Mouse (Mus musculus): ENCODE data around the gene Acvr1. TPM values are rescaled to one million over a fixed set of nuclear protein-coding genes. Genes with fewer than 3 reads are reported as not detected.
A peak's percentile ranks its signal among the peaks of the same experiment; 100 is the strongest.

The Acvr1 gene
- polyA plus RNA-seq, 1 experiment from 2014 or later = 5.1 TPM

- peaks cover 49% of the 10 kb centered on the region for H3K4me1 ChIP-seq (ENCODE audit: control insufficient read depth, insufficient read depth, low read depth, low read length)
- H3K27me3 ChIP-seq (replicated peaks; ENCODE audit: control insufficient read depth, insufficient read depth, low read length) = no peaks in the 10 kb centered on the region
- ATAC-seq = peak; percentile 87
- peak overlapping the region; percentile 54 for H3K4me2 ChIP-seq (ENCODE audit: low read length)
- H3K4me3 ChIP-seq (ENCODE audit: low read length) = no peak overlapping the region
- peak overlapping the region; percentile 6; the same call in 1 of the 2 replicates for H3K9ac ChIP-seq (ENCODE audit: low read depth, low read length)
- no peaks in the 10 kb centered on the region; the same call in 1 of the 2 replicates for H3K36me3 ChIP-seq (ENCODE audit: control insufficient read depth, insufficient read depth, low read length)
- 13% methylated on average over 10 of the region's 10 CpGs for WGBS
- H3K9me3 ChIP-seq (ENCODE audit: control insufficient read depth, low read length) = no peaks in the 10 kb centered on the region
- H3K27ac ChIP-seq (ENCODE audit: low read depth, low read length) = peak overlapping the region; percentile 63
Measured at GRCm38 (mm10) chr2:58532260-58532850, 34.6 kb downstream of the Acvr1 start.

DNA sequence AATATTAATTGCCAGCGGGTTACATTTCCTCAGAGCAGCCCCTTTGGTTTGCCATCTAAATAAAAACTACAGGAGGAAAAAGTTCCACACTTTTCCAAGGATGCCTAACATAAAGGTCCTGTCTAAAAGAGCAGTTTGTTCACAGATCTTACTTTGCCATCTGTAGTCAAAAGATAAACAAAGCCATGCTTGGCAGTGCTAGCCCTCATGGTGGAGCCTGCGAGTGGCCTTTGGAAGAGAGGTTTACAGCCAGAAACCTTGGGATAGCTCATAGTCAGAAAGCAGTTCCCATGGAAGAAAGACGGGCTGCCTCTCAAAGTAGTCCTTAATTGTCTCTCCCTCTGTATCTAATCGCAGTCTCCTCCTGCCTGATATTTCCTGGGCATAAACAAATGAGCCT lies 36.4 kb downstream of the Acvr1 start:
- Histone ChIP-seq H3K4me2 (ENCODE audit: low read length) (no peak overlapping the region), H3K27me3 (replicated peaks; ENCODE audit: control insufficient read depth, insufficient read depth, low read length) (no peaks in the 10 kb centered on the region), H3K4me1 (ENCODE audit: control insufficient read depth, insufficient read depth, low read depth, low read length) (peaks cover 49% of the 10 kb centered on the region), H3K9me3 (ENCODE audit: control insufficient read depth, low read length) (no peaks in the 10 kb centered on the region), H3K27ac (ENCODE audit: low read depth, low read length) (no peak overlapping the region), H3K9ac (ENCODE audit: low read depth, low read length) (no peak overlapping the region), H3K4me3 (ENCODE audit: low read length) (no peak overlapping the region), H3K36me3 (ENCODE audit: control insufficient read depth, insufficient read depth, low read length) (no peaks in the 10 kb centered on the region)
- whole genome bisulfite sequencing = 61% methylated on average over 4 of the region's 4 CpGs
- ATAC-seq = no peak

DNA sequence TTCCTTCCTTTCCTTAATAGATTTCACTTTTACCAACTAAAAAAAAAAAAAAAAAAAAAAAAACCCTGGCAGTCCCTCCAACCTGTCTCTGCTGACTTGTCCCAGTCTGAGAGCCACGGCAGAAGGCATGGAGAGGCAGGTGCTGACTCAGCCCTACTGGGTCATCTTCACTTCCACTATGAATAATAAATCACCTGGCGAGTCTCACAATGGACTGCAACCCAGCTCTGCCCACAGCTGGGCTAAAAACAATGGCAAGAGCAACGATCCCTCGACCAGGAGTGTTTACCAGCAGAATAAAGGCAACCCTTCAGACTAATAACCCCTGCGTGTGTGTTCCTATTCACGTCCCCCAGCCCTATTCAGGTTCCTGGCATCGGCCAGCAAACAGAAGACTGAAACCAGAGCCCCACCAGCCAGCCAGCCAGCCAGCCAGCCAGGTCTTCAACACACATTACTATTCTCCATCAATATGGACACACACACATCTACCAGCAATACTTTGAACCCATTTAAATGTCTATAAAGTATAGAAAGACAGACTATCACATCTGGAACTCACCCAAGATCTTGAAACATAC lies 37.0 kb downstream of the Acvr1 start:
- WGBS = 17% methylated on average over 7 of the region's 7 CpGs
- Histone ChIP-seq H3K4me2 (ENCODE audit: low read length) (no peak overlapping the region), H3K36me3 (ENCODE audit: control insufficient read depth, insufficient read depth, low read length) (no peaks in the 10 kb centered on the region), H3K4me1 (ENCODE audit: control insufficient read depth, insufficient read depth, low read depth, low read length) (peaks cover 49% of the 10 kb centered on the region), H3K27ac (ENCODE audit: low read depth, low read length) (no peak overlapping the region), H3K9me3 (ENCODE audit: control insufficient read depth, low read length) (no peaks in the 10 kb centered on the region), H3K27me3 (replicated peaks; ENCODE audit: control insufficient read depth, insufficient read depth, low read length) (no peaks in the 10 kb centered on the region), H3K4me3 (ENCODE audit: low read length) (no peak overlapping the region), H3K9ac (ENCODE audit: low read depth, low read length) (no peak overlapping the region)
- no peak for ATAC-seq

- Histone ChIP-seq H3K9me3 (ENCODE audit: control insufficient read depth, low read length) (no peaks in the 10 kb centered on the region), H3K4me1 (ENCODE audit: control insufficient read depth, insufficient read depth, low read depth, low read length) (peaks cover 45% of the 10 kb centered on the region), H3K4me2 (ENCODE audit: low read length) (no peak overlapping the region), H3K9ac (ENCODE audit: low read depth, low read length) (no peak overlapping the region), H3K4me3 (ENCODE audit: low read length) (no peak overlapping the region), H3K36me3 (ENCODE audit: control insufficient read depth, insufficient read depth, low read length) (no peaks in the 10 kb centered on the region), H3K27ac (ENCODE audit: low read depth, low read length) (peak overlapping the region; percentile 4; the same call in 1 of the 2 replicates), H3K27me3 (replicated peaks; ENCODE audit: control insufficient read depth, insufficient read depth, low read length) (no peaks in the 10 kb centered on the region)
- ATAC-seq = peak; percentile 7; the same call in 1 of the 2 replicates
- 62% methylated on average over 5 of the region's 5 CpGs for WGBS
Measured at GRCm38 (mm10) chr2:58529384-58529783, 37.6 kb downstream of the Acvr1 start.

DNA sequence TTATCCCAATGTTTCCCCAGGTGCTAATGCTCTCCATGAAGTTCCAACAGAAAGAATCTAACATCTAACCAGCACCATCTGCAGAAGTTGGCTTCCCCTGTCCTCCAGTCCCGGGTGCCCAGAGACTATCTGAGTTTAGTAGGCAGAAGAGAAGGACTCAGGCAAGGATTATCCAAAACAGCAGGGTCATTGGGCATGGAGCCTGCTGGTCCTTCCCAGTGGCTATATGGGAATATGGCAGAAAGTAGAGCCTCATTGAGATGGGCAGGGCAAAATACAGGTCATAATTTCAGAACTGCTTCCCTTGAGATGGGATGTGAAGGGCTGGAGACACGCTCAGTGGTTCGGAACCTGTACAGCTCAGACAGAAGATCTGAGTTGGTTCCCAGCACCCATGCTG lies 39.2 kb downstream of the Acvr1 start:
- no peaks in the 10 kb centered on the region for H3K27me3 ChIP-seq (replicated peaks; ENCODE audit: control insufficient read depth, insufficient read depth, low read length)
- no peaks in the 10 kb centered on the region for H3K36me3 ChIP-seq (ENCODE audit: control insufficient read depth, insufficient read depth, low read length)
- H3K4me2 ChIP-seq (ENCODE audit: low read length) = no peak overlapping the region
- no peak overlapping the region for H3K27ac ChIP-seq (ENCODE audit: low read depth, low read length)
- peaks cover 31% of the 10 kb centered on the region for H3K4me1 ChIP-seq (ENCODE audit: control insufficient read depth, insufficient read depth, low read depth, low read length)
- H3K4me3 ChIP-seq (ENCODE audit: low read length) = no peak overlapping the region
- ATAC-seq = no peak
- WGBS = 63% methylated on average over 3 of the region's 3 CpGs
- no peaks in the 10 kb centered on the region for H3K9me3 ChIP-seq (ENCODE audit: control insufficient read depth, low read length)
- H3K9ac ChIP-seq (ENCODE audit: low read depth, low read length) = no peak overlapping the region

GRCm38 (mm10) chr2:58524356-58524755 lies 42.6 kb downstream of the Acvr1 start:
- Histone ChIP-seq H3K4me1 (ENCODE audit: control insufficient read depth, insufficient read depth, low read depth, low read length) (peaks cover 2% of the 10 kb centered on the region), H3K4me3 (ENCODE audit: low read length) (no peak overlapping the region), H3K27me3 (replicated peaks; ENCODE audit: control insufficient read depth, insufficient read depth, low read length) (no peaks in the 10 kb centered on the region), H3K36me3 (ENCODE audit: control insufficient read depth, insufficient read depth, low read length) (no peaks in the 10 kb centered on the region), H3K4me2 (ENCODE audit: low read length) (no peak overlapping the region), H3K27ac (ENCODE audit: low read depth, low read length) (no peak overlapping the region), H3K9ac (ENCODE audit: low read depth, low read length) (no peak overlapping the region), H3K9me3 (ENCODE audit: control insufficient read depth, low read length) (no peaks in the 10 kb centered on the region)
- WGBS = 69% methylated on average over 6 of the region's 6 CpGs
- no peak for ATAC-seq

GRCm38 (mm10) chr2:58523894-58524293 lies 43.1 kb downstream of the Acvr1 start:
- no peaks in the 10 kb centered on the region; the same call in 1 of the 2 replicates for H3K4me1 ChIP-seq (ENCODE audit: control insufficient read depth, insufficient read depth, low read depth, low read length)
- H3K36me3 ChIP-seq (ENCODE audit: control insufficient read depth, insufficient read depth, low read length) = no peaks in the 10 kb centered on the region
- 88% methylated on average over 5 of the region's 5 CpGs for WGBS
- no peak overlapping the region for H3K9ac ChIP-seq (ENCODE audit: low read depth, low read length)
- no peak overlapping the region for H3K4me2 ChIP-seq (ENCODE audit: low read length)
- H3K27me3 ChIP-seq (replicated peaks; ENCODE audit: control insufficient read depth, insufficient read depth, low read length) = no peaks in the 10 kb centered on the region
- no peak for ATAC-seq
- no peak overlapping the region for H3K4me3 ChIP-seq (ENCODE audit: low read length)
- no peaks in the 10 kb centered on the region for H3K9me3 ChIP-seq (ENCODE audit: control insufficient read depth, low read length)
- no peak overlapping the region for H3K27ac ChIP-seq (ENCODE audit: low read depth, low read length)

GRCm38 (mm10) chr2:58523097-58523496 lies 43.9 kb downstream of the Acvr1 start:
- H3K4me2 ChIP-seq (ENCODE audit: low read length) = no peak overlapping the region

DNA sequence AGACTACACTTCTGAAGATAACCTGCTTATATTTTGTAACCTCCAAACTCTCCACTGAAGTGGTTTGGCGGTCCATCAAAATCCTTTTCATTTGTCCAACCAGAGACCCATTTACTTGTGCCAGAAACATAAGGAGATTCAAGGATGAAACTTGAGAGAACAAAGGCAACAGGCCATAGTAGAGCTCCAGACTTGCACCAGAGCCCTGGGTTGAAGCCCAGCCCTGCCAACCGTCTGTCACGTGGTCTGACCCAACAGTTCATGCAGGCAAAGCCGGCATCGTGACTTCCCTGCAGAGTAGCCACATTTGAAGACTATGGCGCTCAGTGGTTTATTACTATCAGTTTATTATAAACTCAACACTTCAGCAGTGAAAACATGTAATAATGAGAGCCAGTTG lies 45.3 kb downstream of the Acvr1 start:
- Histone ChIP-seq H3K4me2 (ENCODE audit: low read length) (no peak overlapping the region), H3K4me3 (ENCODE audit: low read length) (no peak overlapping the region), H3K27me3 (replicated peaks; ENCODE audit: control insufficient read depth, insufficient read depth, low read length) (no peaks in the 10 kb centered on the region), H3K27ac (ENCODE audit: low read depth, low read length) (no peak overlapping the region), H3K36me3 (ENCODE audit: control insufficient read depth, insufficient read depth, low read length) (no peaks in the 10 kb centered on the region), H3K4me1 (ENCODE audit: control insufficient read depth, insufficient read depth, low read depth, low read length) (no peaks in the 10 kb centered on the region; the same call in none of the 2 replicates), H3K9me3 (ENCODE audit: control insufficient read depth, low read length) (no peaks in the 10 kb centered on the region), H3K9ac (ENCODE audit: low read depth, low read length) (no peak overlapping the region)
- no peak for ATAC-seq
- 85% methylated on average over 6 of the region's 6 CpGs for WGBS

More at GRCm38 (mm10) chr2:58523097-58523496, 43.9 kb downstream of the Acvr1 start:
- Histone ChIP-seq H3K9ac (ENCODE audit: low read depth, low read length) (no peak overlapping the region), H3K4me1 (ENCODE audit: control insufficient read depth, insufficient read depth, low read depth, low read length) (no peaks in the 10 kb centered on the region; the same call in 1 of the 2 replicates), H3K27ac (ENCODE audit: low read depth, low read length) (no peak overlapping the region), H3K27me3 (replicated peaks; ENCODE audit: control insufficient read depth, insufficient read depth, low read length) (no peaks in the 10 kb centered on the region), H3K36me3 (ENCODE audit: control insufficient read depth, insufficient read depth, low read length) (no peaks in the 10 kb centered on the region), H3K9me3 (ENCODE audit: control insufficient read depth, low read length) (no peaks in the 10 kb centered on the region), H3K4me3 (ENCODE audit: low read length) (no peak overlapping the region)
- ATAC-seq = no peak
- 83% methylated on average over 12 of the region's 12 CpGs for WGBS

All from hindbrain, embryonic 16.5 days (tissue).